Mouse (Mus musculus) stomach, postnatal 0 days (tissue): ENCODE measurements at regions not wholly inside any gene's neighbourhood (a gene's known extent, or its start where the extent isn't known, plus 50 kb on each side); places are given as distances from the start of the nearest gene placed in this dataset.

Source experiments
- CTCF ChIP-seq: IDR thresholded peaks from 2 replicates; pipeline ENCODE4 v1.5.1; 2016; ENCODE audit warnings: antibody characterized with exemption, low read depth, mild to moderate bottlenecking, moderate library complexity
- EP300 ChIP-seq: optimal IDR thresholded peaks from 2 replicates; pipeline ENCODE3; 2016; ENCODE audit warnings: antibody characterized with exemption

- TF ChIP-seq CTCF (no peak), EP300 (no peak)
Measured at GRCm38 (mm10) chr8:115544067-115544466, 163.5 kb downstream of the Maf start.
